Mouse (Mus musculus) heart, embryonic 11.5 days (tissue): ENCODE results near the gene Dlgap1. TPM values are rescaled to one million over a fixed set of nuclear protein-coding genes. Genes with fewer than 3 reads are reported as not detected.

Experiments used
- ATAC-seq: fragments of 200-750 bp; cut with Nextera tagmentation; replicated peaks from 2 replicates; pipeline ENCODE4 v1.8.0; 2017; ENCODE audit warnings: moderate library complexity; ENCODE audit not compliant: insufficient number of reproducible peaks, low FRiP score, low TSS enrichment
- H3K27ac ChIP-seq: fragments of 300-500 bp; sonication (generic); 2 replicates; pipeline ENCODE4 v1.5.1; 2014; ENCODE audit warnings: mild to moderate bottlenecking, low read depth, low read length
- H3K27me3 ChIP-seq: fragments of 300-500 bp; sonication (generic); 2 replicates; pipeline ENCODE4 v1.6.1; 2014; ENCODE audit warnings: mild to moderate bottlenecking, low read length, mixed read lengths; ENCODE audit not compliant: control insufficient read depth, insufficient read depth
- H3K36me3 ChIP-seq: fragments of 300-500 bp; sonication (generic); 2 replicates; pipeline ENCODE4 v1.6.1; 2014; ENCODE audit warnings: mild to moderate bottlenecking, low read length, moderate library complexity, mixed read lengths; ENCODE audit not compliant: control insufficient read depth, insufficient read depth
- H3K4me1 ChIP-seq: fragments of 300-500 bp; sonication (generic); 2 replicates; pipeline ENCODE4 v1.6.1; 2014; ENCODE audit warnings: low read length; ENCODE audit not compliant: control insufficient read depth, insufficient read depth
- H3K4me2 ChIP-seq: fragments of 300-500 bp; sonication (generic); 2 replicates; pipeline ENCODE4 v1.6.1; 2014; ENCODE audit warnings: mild to moderate bottlenecking, moderate library complexity
- H3K4me3 ChIP-seq: fragments of 300-500 bp; sonication (generic); 2 replicates; pipeline ENCODE4 v1.5.1; 2014; ENCODE audit warnings: low read depth, low read length
- H3K9ac ChIP-seq: fragments of 300-500 bp; sonication (generic); 2 replicates; pipeline ENCODE4 v1.6.1; 2014; ENCODE audit warnings: mild to moderate bottlenecking, low read depth, low read length, moderate library complexity
- H3K9me3 ChIP-seq: fragments of 300-500 bp; sonication (generic); replicated peaks from 2 replicates; pipeline ENCODE4 v1.6.1; 2016; ENCODE audit warnings: low read length; ENCODE audit not compliant: control insufficient read depth
- WGBS: fragments of 180-500 bp; shearing (Covaris S2); extraction: QIAGEN DNeasy Blood & Tissue Kit; methylation state at CpG from one replicate; pipeline ENCODE4 v1.1.7; 2014; ENCODE audit not compliant: insufficient replicate concordance; 5-methylcytosine and 5-hydroxymethylcytosine counted together
- polyA plus RNA-seq: library from polyadenylated mRNA; unstranded; fragments of >200 nt; fragmentation: Nextera tagmentation; extraction: Ambion mirVana; gene quantifications from 2 replicates; pipeline ENCODE4 v1.2.1, GENCODE M21; 2014

The Dlgap1 gene
- polyA plus RNA-seq, 1 experiment from 2014 or later: 1.3 TPM

GRCm38 (mm10) chr17:70466413-70466812 lies 497.5 kb downstream of the Dlgap1 start:
- ATAC-seq: no peak
- Histone ChIP-seq H3K9ac (no peak overlapping the region), H3K27me3 (no peaks in the 10 kb centered on the region), H3K4me2 (no peak overlapping the region), H3K4me3 (no peak overlapping the region), H3K9me3 (no peaks in the 10 kb centered on the region), H3K4me1 (peaks cover 3% of the 10 kb centered on the region; the same call in 1 of the 2 replicates), H3K27ac (no peak overlapping the region), H3K36me3 (no peaks in the 10 kb centered on the region)
- 46% methylated on average over 4 of the region's 4 CpGs for WGBS

- Histone ChIP-seq H3K9me3 (no peaks in the 10 kb centered on the region), H3K4me2 (no peak overlapping the region), H3K27me3 (no peaks in the 10 kb centered on the region), H3K4me3 (no peak overlapping the region), H3K36me3 (no peaks in the 10 kb centered on the region), H3K4me1 (peaks cover 3% of the 10 kb centered on the region; the same call in 1 of the 2 replicates), H3K9ac (no peak overlapping the region), H3K27ac (no peak overlapping the region)
- WGBS: 35% methylated on average over 7 of the region's 7 CpGs
- ATAC-seq: no peak
Observed at GRCm38 (mm10) chr17:70470970-70471371, 502.1 kb downstream of the Dlgap1 start.

GRCm38 (mm10) chr17:70472162-70472561 lies 503.3 kb downstream of the Dlgap1 start:
- ATAC-seq: no peak
- H3K9me3 ChIP-seq: no peaks in the 10 kb centered on the region
- 82% methylated on average over 7 of the region's 7 CpGs for WGBS

GRCm38 (mm10) chr17:70473871-70474270 lies 505.0 kb downstream of the Dlgap1 start:
- no peak for ATAC-seq

More at GRCm38 (mm10) chr17:70472162-70472561, 503.3 kb downstream of the Dlgap1 start:
- no peaks in the 10 kb centered on the region for H3K36me3 ChIP-seq
- H3K27ac ChIP-seq: no peak overlapping the region
- no peaks in the 10 kb centered on the region for H3K27me3 ChIP-seq
- H3K4me1 ChIP-seq: peaks cover 3% of the 10 kb centered on the region; the same call in 1 of the 2 replicates
- H3K4me2 ChIP-seq: no peak overlapping the region
- no peak overlapping the region for H3K9ac ChIP-seq
- H3K4me3 ChIP-seq: no peak overlapping the region

GRCm38 (mm10) chr17:70483716-70484115 lies 514.8 kb downstream of the Dlgap1 start:
- no peak overlapping the region for H3K4me2 ChIP-seq
- ATAC-seq: no peak
- no peaks in the 10 kb centered on the region for H3K36me3 ChIP-seq
- H3K27ac ChIP-seq: no peak overlapping the region
- H3K27me3 ChIP-seq: no peaks in the 10 kb centered on the region
- no peaks in the 10 kb centered on the region for H3K9me3 ChIP-seq
- no peaks in the 10 kb centered on the region for H3K4me1 ChIP-seq
- no peak overlapping the region for H3K9ac ChIP-seq
- H3K4me3 ChIP-seq: no peak overlapping the region
- WGBS: 80% methylated on average over 4 of the region's 4 CpGs

More at GRCm38 (mm10) chr17:70473871-70474270, 505.0 kb downstream of the Dlgap1 start:
- Histone ChIP-seq H3K4me1 (peaks cover 3% of the 10 kb centered on the region; the same call in 1 of the 2 replicates), H3K27me3 (no peaks in the 10 kb centered on the region), H3K4me3 (no peak overlapping the region), H3K36me3 (no peaks in the 10 kb centered on the region), H3K9ac (no peak overlapping the region), H3K27ac (no peak overlapping the region), H3K4me2 (no peak overlapping the region), H3K9me3 (no peaks in the 10 kb centered on the region)
- WGBS: 76% methylated on average over 4 of the region's 4 CpGs

- ATAC-seq: no peak
- no peak overlapping the region for H3K4me2 ChIP-seq
- no peak overlapping the region for H3K9ac ChIP-seq
- 75% methylated on average over 4 of the region's 4 CpGs for WGBS
- no peaks in the 10 kb centered on the region for H3K36me3 ChIP-seq
- no peaks in the 10 kb centered on the region for H3K4me1 ChIP-seq
- no peak overlapping the region for H3K4me3 ChIP-seq
- H3K27ac ChIP-seq: no peak overlapping the region
- no peaks in the 10 kb centered on the region for H3K27me3 ChIP-seq
- H3K9me3 ChIP-seq: no peaks in the 10 kb centered on the region
Observed at GRCm38 (mm10) chr17:70485668-70486067, 516.8 kb downstream of the Dlgap1 start.

- ATAC-seq: no peak
Observed at GRCm38 (mm10) chr17:70486259-70486658, 517.4 kb downstream of the Dlgap1 start.

GRCm38 (mm10) chr17:70486831-70487230 lies 518.0 kb downstream of the Dlgap1 start:
- Histone ChIP-seq H3K9me3 (no peaks in the 10 kb centered on the region), H3K27ac (no peak overlapping the region), H3K36me3 (no peaks in the 10 kb centered on the region), H3K27me3 (no peaks in the 10 kb centered on the region), H3K9ac (no peak overlapping the region), H3K4me1 (no peaks in the 10 kb centered on the region), H3K4me2 (no peak overlapping the region), H3K4me3 (no peak overlapping the region)
- WGBS: 83% methylated on average over 10 of the region's 10 CpGs
- ATAC-seq: no peak

More at GRCm38 (mm10) chr17:70486259-70486658, 517.4 kb downstream of the Dlgap1 start:
- WGBS: 68% methylated on average over 7 of the region's 7 CpGs
- no peaks in the 10 kb centered on the region for H3K27me3 ChIP-seq
- H3K4me3 ChIP-seq: no peak overlapping the region
- H3K27ac ChIP-seq: no peak overlapping the region
- H3K4me1 ChIP-seq: no peaks in the 10 kb centered on the region
- no peaks in the 10 kb centered on the region for H3K9me3 ChIP-seq
- H3K4me2 ChIP-seq: no peak overlapping the region
- H3K36me3 ChIP-seq: no peaks in the 10 kb centered on the region
- no peak overlapping the region for H3K9ac ChIP-seq

GRCm38 (mm10) chr17:70488784-70489265 lies 520.0 kb downstream of the Dlgap1 start:
- no peaks in the 10 kb centered on the region for H3K36me3 ChIP-seq
- no peaks in the 10 kb centered on the region for H3K9me3 ChIP-seq
- 43% methylated on average over 7 of the region's 7 CpGs for WGBS
- no peak overlapping the region for H3K9ac ChIP-seq
- no peaks in the 10 kb centered on the region for H3K27me3 ChIP-seq
- no peak overlapping the region for H3K27ac ChIP-seq
- no peak overlapping the region for H3K4me3 ChIP-seq
- peak; percentile 46; the same call in 1 of the 2 replicates for ATAC-seq
- no peak overlapping the region for H3K4me2 ChIP-seq
- H3K4me1 ChIP-seq: no peaks in the 10 kb centered on the region
